Mouse (Mus musculus): ENCODE data around the gene Ago1. TPM values are rescaled to one million over a fixed set of nuclear protein-coding genes. Genes with fewer than 3 reads are reported as not detected.

Gene Ago1
- total and polyA plus RNA-seq, 3 experiments, result 6.9 to 29.0 (median 10.9) TPM

DNA sequence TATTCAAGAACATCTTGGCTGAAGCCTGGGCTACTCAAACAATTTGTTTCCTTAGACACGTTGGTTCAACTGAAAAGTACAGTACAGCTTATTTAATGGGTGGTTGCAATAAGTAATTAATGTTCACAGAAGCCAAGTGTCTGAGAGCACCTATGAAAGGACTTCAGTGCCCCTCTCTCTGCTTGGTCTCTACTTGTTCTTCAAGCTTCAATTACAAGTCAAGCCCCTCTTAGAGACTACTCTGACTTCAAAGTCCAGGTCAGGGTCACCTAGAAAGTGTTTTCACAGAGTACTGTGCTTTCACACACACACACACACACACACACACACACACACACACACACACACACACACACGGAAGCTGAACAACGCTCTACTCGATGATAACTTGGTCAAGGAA is 25.0 kb upstream of the Ago1 start:
- Histone ChIP-seq H3K4me3 (replicated peaks in 1 of 3; ENCODE audit: low read depth in 2 of 3, low read length in 2 of 3, poor library complexity in 1 of 3) (no peak overlapping the region), H3K9ac (ENCODE audit: insufficient read depth, low read depth) (no peak overlapping the region), H3K9me3 (replicated peaks; ENCODE audit: low read length) (no peaks in the 10 kb centered on the region), H3K36me3 (replicated peaks in 1 of 2; ENCODE audit: control insufficient read depth in 1 of 2, insufficient read depth in 1 of 2, low read length in 1 of 2) (peaks cover 2 to 5% of the 10 kb centered on the region in 2 experiments), H3K27me3 (replicated peaks) (no peaks in the 10 kb centered on the region), H3K4me1 (ENCODE audit: control insufficient read depth in 1 of 2, insufficient read depth in 2 of 2) (peaks cover 4 to 12% of the 10 kb centered on the region in 2 experiments; a peak in 2 of 4 replicates), H3K4me2 (ENCODE audit: insufficient read depth, low read depth, poor library complexity, severe bottlenecking) (no peak overlapping the region), H3K79me2 (replicated peaks; ENCODE audit: control insufficient read depth, extremely low read depth, insufficient read depth, poor library complexity, severe bottlenecking) (no peaks in the 10 kb centered on the region), H3K27ac (ENCODE audit: insufficient read depth, low read depth) (no peak overlapping the region)
- TF ChIP-seq RAD21 (IDR thresholded peaks at IDR 0.05; ENCODE audit: low read depth, low read length), result no peak
- no peak for TF ChIP-seq CHD2 (IDR thresholded peaks at IDR 0.05; ENCODE audit: low read length)
- no peak for TF ChIP-seq IRF4 (IDR thresholded peaks at IDR 0.05; ENCODE audit: low read depth, low read length)
- no peak for TF ChIP-seq MXI1 (IDR thresholded peaks at IDR 0.05; ENCODE audit: low read depth, low read length)
- no peak for TF ChIP-seq SMC3 (IDR thresholded peaks at IDR 0.05; ENCODE audit: low read depth, low read length)
- TF ChIP-seq ZMIZ1 (IDR thresholded peaks at IDR 0.05; ENCODE audit: low read depth, low read length), result no peak
- no peak for TF ChIP-seq POLR2AphosphoS2 (IDR thresholded peaks at IDR 0.05; ENCODE audit: low read depth, low read length)
- TF ChIP-seq ZNF384 (IDR thresholded peaks at IDR 0.05; ENCODE audit: low read depth, low read length), result no peak
- no peak for TF ChIP-seq HCFC1 (IDR thresholded peaks at IDR 0.05; ENCODE audit: low read depth, low read length)
- TF ChIP-seq KAT2A (IDR thresholded peaks at IDR 0.05; ENCODE audit: insufficient replicate concordance, low read length), result no peak
- no peak for TF ChIP-seq E2F4 (IDR thresholded peaks at IDR 0.05; ENCODE audit: insufficient replicate concordance, low read depth, low read length)
- TF ChIP-seq GABPA (IDR thresholded peaks at IDR 0.05; ENCODE audit: insufficient replicate concordance, low read depth, low read length), result no peak
- no peak for TF ChIP-seq JUND (conservative IDR thresholded peaks at IDR 0.05; ENCODE audit: low read depth, low read length)
- no peak for TF ChIP-seq USF1 (IDR thresholded peaks at IDR 0.05; ENCODE audit: low read depth, low read length)
- TF ChIP-seq ETS1 (conservative IDR thresholded peaks at IDR 0.05; ENCODE audit: low read depth, low read length), result no peak
- TF ChIP-seq TCF12 (IDR thresholded peaks at IDR 0.05; ENCODE audit: low read depth, low read length), result no peak
- no peak for TF ChIP-seq ELF1 (IDR thresholded peaks at IDR 0.05; ENCODE audit: low read depth, low read length)
- no peak for DNase-seq (ENCODE audit: extremely low read depth)
- dilution Hi-C loops (cut with MboI; ENCODE audit: extremely low pct_ligation_motif_present, extremely low pct_unique_long_range_greater_than_20kb, low sequenced_read_pairs), result no loop called here
- in situ Hi-C loops (cut with MboI; ENCODE audit: low pct_ligation_motif_present, low pct_unique_long_range_greater_than_20kb, low sequenced_read_pairs), result no loop called here

DNA sequence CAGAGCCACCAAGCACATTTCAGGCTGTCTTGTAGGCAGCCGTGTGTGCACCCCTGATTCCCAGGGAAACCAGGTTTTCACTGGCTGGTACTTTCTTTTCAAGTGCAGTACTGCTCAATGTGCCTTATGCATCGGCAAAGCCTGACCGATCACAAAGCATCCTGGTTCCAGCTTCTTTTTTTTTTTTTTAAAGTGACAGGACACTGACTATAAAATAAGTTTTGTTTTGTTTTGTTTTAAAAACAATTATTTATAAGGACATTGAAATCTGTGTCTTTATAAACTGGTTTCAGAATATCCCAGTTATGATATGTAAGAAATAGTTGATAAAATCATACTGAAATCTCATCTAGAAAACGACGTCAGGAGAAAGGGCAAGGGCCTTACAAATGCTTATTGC is 23.6 kb upstream of the Ago1 start:
- H3K4me3 ChIP-seq (replicated peaks in 1 of 3; ENCODE audit: low read depth in 2 of 3, low read length in 2 of 3, poor library complexity in 1 of 3), result no peak overlapping the region
- no peaks in the 10 kb centered on the region for H3K27me3 ChIP-seq (replicated peaks)
- in situ Hi-C loops (cut with MboI; ENCODE audit: low pct_ligation_motif_present, low pct_unique_long_range_greater_than_20kb, low sequenced_read_pairs) (no loop called here), dilution Hi-C loops (cut with MboI; ENCODE audit: extremely low pct_ligation_motif_present, extremely low pct_unique_long_range_greater_than_20kb, low sequenced_read_pairs) (no loop called here)
- H3K27ac ChIP-seq (ENCODE audit: insufficient read depth, low read depth), result no peak overlapping the region
- no peak overlapping the region for H3K4me2 ChIP-seq (ENCODE audit: insufficient read depth, low read depth, poor library complexity, severe bottlenecking)
- no peaks in the 10 kb centered on the region for H3K79me2 ChIP-seq (replicated peaks; ENCODE audit: control insufficient read depth, extremely low read depth, insufficient read depth, poor library complexity, severe bottlenecking)
- H3K36me3 ChIP-seq (replicated peaks in 1 of 2; ENCODE audit: control insufficient read depth in 1 of 2, insufficient read depth in 1 of 2, low read length in 1 of 2), result peaks cover 2 to 4% of the 10 kb centered on the region in 2 experiments
- TF ChIP-seq ZKSCAN1 (IDR thresholded peaks at IDR 0.05; ENCODE audit: borderline replicate concordance, low read depth, low read length) (no peak), ZNF384 (IDR thresholded peaks at IDR 0.05; ENCODE audit: low read depth, low read length) (peak; percentile 95)
- peaks cover 4 to 12% of the 10 kb centered on the region in 2 experiments; a peak in 2 of 4 replicates for H3K4me1 ChIP-seq (ENCODE audit: control insufficient read depth in 1 of 2, insufficient read depth in 2 of 2)
- no peak for DNase-seq (ENCODE audit: extremely low read depth)
- H3K9me3 ChIP-seq (replicated peaks; ENCODE audit: low read length), result no peaks in the 10 kb centered on the region
- H3K9ac ChIP-seq (ENCODE audit: insufficient read depth, low read depth), result no peak overlapping the region
